Mouse (Mus musculus) embryonic fibroblast, embryonic 13.5 days (primary cell): ENCODE data around the gene Fads2. TPM values are rescaled to one million over a fixed set of nuclear protein-coding genes. Genes with fewer than 3 reads are reported as not detected.
"Not testable (repeated sequence)": the region's sequence is repeated elsewhere in the genome, so short reads cannot be mapped to it uniquely, and the experiment has no call there.

Experiments
- H3K27ac ChIP-seq: 2 replicates; pipeline ENCODE4 v1.5.1; 2012; ENCODE audit warnings: low read length, control low read depth, inconsistent platforms; ENCODE audit not compliant: insufficient read depth
- H3K4me1 ChIP-seq: 2 replicates; pipeline ENCODE4 v1.6.1; 2011; ENCODE audit warnings: low read length; ENCODE audit not compliant: control insufficient read depth, insufficient read depth
- H3K4me3 ChIP-seq: 2 replicates; pipeline ENCODE4 v1.5.1; 2011; ENCODE audit warnings: mild to moderate bottlenecking, control low read depth, low read length; ENCODE audit not compliant: insufficient read depth
- CTCF ChIP-seq: IDR thresholded peaks from 2 replicates; pipeline ENCODE4 v1.5.1; 2011; ENCODE audit warnings: mild to moderate bottlenecking, control low read depth, low read length, moderate library complexity, borderline replicate concordance; ENCODE audit not compliant: insufficient read depth
- POLR2A ChIP-seq: IDR thresholded peaks from 2 replicates; pipeline ENCODE4 v1.6.1; 2011; ENCODE audit warnings: low read depth, mild to moderate bottlenecking, control low read depth, low read length, moderate library complexity
- polyA plus RNA-seq: library from polyadenylated mRNA; stranded (reverse); fragments of >200 nt; gene quantifications from 2 replicates; pipeline ENCODE4 v1.2.4, GENCODE M21; 2011; ENCODE audit warnings: low read depth; ENCODE audit not compliant: missing spikeins, insufficient read length

Gene Fads2
- 83.8 and 86.3 TPM in 2 replicates for polyA plus RNA-seq

- H3K4me3 ChIP-seq: peak within 1 kb of the TSS; percentile 59
- H3K27ac ChIP-seq: peak within 1 kb of the TSS; percentile 74
- TF ChIP-seq POLR2A (peak; percentile 98), CTCF (no peak)
Measured at GRCm38 (mm10) chr19:10101341-10102053, at the start of gene Fads2. Fads2 (minus strand) TSS chr19:10101746.

GRCm38 (mm10) chr19:10149189-10149588 is 47.6 kb upstream of the Fads2 start:
- no peak overlapping the region for H3K4me3 ChIP-seq
- no peak overlapping the region for H3K27ac ChIP-seq
- 0 out of 2 replicates have a peak, but pooled peaks cover 4% of the 10 kb centered on the region for H3K4me1 ChIP-seq
- TF ChIP-seq CTCF (no peak), POLR2A (no peak)

More at GRCm38 (mm10) chr19:10101341-10102053, at the start of gene Fads2:
- peaks cover 6% of the 10 kb centered on the region for H3K4me1 ChIP-seq

- TF ChIP-seq POLR2A: no peak
- no peak for TF ChIP-seq CTCF
- Histone ChIP-seq H3K4me1 (0 out of 2 replicates have a peak, but pooled peaks cover 4% of the 10 kb centered on the region), H3K4me3 (no peak overlapping the region), H3K27ac (no peak overlapping the region)
Measured at GRCm38 (mm10) chr19:10148555-10148954, 47.0 kb upstream of the Fads2 start.

- TF ChIP-seq POLR2A (no peak), CTCF (no peak)
- Histone ChIP-seq H3K4me1 (peaks cover 7% of the 10 kb centered on the region; the same call in 1 of the 2 replicates), H3K4me3 (no peak overlapping the region), H3K27ac (no peak overlapping the region)
Measured at GRCm38 (mm10) chr19:10144464-10144863, 42.9 kb upstream of the Fads2 start.

GRCm38 (mm10) chr19:10143667-10144066 is 42.1 kb upstream of the Fads2 start:
- H3K4me3 ChIP-seq: no peak overlapping the region
- no peak overlapping the region for H3K27ac ChIP-seq
- peaks cover 4% of the 10 kb centered on the region; the same call in 1 of the 2 replicates for H3K4me1 ChIP-seq
- TF ChIP-seq POLR2A (no peak), CTCF (no peak)

GRCm38 (mm10) chr19:10139736-10140135 is 38.2 kb upstream of the Fads2 start:
- peaks cover 12% of the 10 kb centered on the region for H3K4me1 ChIP-seq
- TF ChIP-seq CTCF (no peak), POLR2A (no peak)
- no peak overlapping the region for H3K4me3 ChIP-seq

GRCm38 (mm10) chr19:10137423-10137822 is 35.9 kb upstream of the Fads2 start:
- no peak overlapping the region for H3K4me3 ChIP-seq
- H3K4me1 ChIP-seq: peaks cover 12% of the 10 kb centered on the region
- peak overlapping the region; percentile 63 for H3K27ac ChIP-seq
- no peak for TF ChIP-seq CTCF
- TF ChIP-seq POLR2A: no peak

More at GRCm38 (mm10) chr19:10139736-10140135, 38.2 kb upstream of the Fads2 start:
- no peak overlapping the region for H3K27ac ChIP-seq

GRCm38 (mm10) chr19:10134692-10135091 is 33.1 kb upstream of the Fads2 start:
- Histone ChIP-seq H3K4me1 (peaks cover 12% of the 10 kb centered on the region), H3K27ac (peak overlapping the region; percentile 30; the same call in 1 of the 2 replicates), H3K4me3 (no peak overlapping the region)
- TF ChIP-seq CTCF: no peak

- not testable (repeated sequence) for H3K4me1 ChIP-seq, H3K4me3 ChIP-seq, H3K27ac ChIP-seq
Measured at GRCm38 (mm10) chr19:10129547-10129946, 28.0 kb upstream of the Fads2 start.

GRCm38 (mm10) chr19:10126479-10127250 is 25.1 kb upstream of the Fads2 start:
- no peak overlapping the region for H3K27ac ChIP-seq
- TF ChIP-seq CTCF (no peak), POLR2A (no peak)

More at GRCm38 (mm10) chr19:10126479-10127250, 25.1 kb upstream of the Fads2 start:
- H3K4me3 ChIP-seq: no peak overlapping the region
- H3K4me1 ChIP-seq: no peaks in the 10 kb centered on the region
